Mouse (Mus musculus) adipocyte (in vitro differentiated cells): ENCODE measurements around the gene Ccpg1.

Experiments
- DNase-seq: peaks from one replicate; pipeline ENCODE4 v3.0.0-alpha.2; 2016; ENCODE audit warnings: low spot score

Ccpg1 gene

DNA sequence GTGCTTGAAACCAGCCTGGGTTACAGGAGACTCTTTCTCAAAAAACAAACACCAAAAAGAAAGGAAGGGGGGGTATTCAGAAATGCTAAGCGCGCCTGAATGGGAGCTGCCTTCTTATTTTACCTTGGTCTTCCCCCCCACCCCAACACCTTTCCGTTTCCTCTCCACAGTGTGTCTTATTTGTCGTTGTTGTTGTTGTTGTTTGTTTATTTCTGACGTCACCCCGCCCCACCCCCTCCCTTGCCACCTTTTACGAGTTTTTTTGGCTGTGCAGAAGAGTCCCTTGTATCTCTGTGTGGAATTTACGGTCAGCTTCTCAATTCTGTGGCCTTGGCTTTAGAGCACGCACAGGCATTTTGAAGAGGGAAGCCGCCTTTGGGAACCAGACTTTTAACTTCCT is 60.5 kb downstream of the Ccpg1 start:
- no peak for DNase-seq

DNA sequence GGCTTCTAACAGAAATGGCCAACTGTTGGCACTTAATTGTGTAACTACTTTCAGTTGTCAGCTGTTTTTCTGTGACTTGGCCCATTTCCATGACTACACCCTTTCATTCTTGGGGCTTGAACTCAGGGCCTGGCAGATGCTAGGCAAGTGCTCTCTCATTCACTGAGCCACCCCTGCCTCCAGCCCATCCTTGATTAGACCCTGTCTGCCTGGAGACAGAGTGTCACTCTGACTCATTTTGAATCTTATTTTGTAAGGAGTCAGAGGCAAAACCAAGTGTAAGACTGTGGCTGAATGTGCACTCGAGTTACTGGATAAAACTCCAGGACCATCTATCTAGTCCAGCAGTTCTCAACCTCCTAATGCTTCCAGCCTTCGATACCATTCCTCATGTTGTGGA is 62.7 kb downstream of the Ccpg1 start:
- peak; percentile 31 for DNase-seq

DNA sequence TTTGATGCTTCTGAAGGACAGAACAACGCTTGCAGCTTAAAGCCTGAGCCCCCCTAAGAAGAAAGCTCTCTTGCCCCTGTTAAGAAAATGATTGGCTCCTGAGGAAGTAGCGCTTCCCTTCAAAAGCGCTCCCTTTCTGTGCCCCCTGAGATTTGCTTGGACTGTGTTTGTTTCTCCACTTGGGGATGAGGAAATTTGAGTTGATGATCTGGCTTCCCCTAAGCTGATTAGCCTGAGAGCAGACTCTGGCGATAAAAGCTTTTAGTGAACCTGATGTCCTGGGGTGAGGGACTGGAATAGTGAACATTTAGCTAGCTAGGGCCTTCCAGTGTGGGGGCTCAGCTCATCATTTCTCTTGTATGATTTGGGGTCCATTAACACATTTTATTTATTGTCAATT is 63.7 kb downstream of the Ccpg1 start:
- DNase-seq: no peak

DNA sequence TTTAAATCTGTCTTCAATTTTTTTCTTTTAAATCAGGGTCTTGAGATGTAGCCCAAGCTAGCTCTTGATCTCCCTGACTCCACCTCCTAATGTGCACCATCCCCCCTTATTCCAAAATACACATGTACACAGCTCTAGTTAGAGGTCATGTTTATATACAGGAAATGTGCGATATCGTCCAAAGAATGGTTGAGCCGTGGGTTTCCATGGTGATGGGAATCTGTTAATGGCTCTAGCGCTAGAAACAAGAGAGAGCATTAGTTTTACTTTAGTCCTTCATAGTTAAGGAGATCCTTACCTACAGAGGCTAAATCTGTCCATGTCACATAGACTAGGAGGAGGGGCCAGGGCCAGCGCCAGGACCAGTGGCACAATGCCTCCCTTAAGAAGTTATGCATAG is 64.6 kb downstream of the Ccpg1 start:
- no peak for DNase-seq

DNA sequence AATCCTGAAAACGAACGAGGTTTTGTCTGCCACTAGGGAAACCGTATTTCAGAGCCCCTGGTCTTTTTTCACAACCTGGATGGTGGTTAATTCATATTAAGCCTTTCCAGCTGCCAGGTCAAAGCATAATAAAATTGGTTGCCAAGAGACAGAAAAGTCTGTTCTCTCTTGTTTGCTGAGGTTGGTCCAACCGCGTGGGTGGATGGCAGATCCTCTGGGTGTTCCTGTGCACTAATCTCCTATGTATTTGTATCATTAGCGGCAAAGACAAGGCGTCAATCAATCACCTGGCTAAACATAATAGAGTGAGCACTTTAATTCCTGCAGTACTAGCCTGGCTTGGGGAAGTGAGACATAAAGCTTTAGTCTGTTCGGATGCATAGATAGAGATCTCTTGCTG is 65.4 kb downstream of the Ccpg1 start:
- DNase-seq: no peak

DNA sequence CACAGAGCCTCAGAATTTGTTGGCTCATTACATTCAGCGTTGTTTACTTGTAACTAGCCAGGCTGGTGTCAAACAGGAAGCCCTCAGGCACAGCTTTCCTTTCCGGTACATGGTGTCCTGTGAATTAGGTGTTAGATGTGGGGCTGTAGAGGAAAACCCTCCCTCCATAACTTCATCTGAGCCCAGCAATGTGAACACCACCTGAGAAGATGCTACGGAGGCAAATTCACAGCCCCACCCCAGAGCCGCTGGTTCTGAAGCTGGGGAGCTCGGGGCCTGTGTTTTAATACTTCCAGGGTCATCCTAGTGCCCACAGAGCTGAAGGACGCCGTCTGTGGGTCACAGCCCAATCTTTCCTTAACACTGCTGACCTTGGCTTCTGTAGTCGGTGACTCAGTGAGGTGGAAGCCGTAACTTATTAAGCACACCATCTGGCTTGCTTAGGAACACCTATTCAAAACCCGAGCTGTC is 70.2 kb downstream of the Ccpg1 start:
- DNase-seq: no peak

DNA sequence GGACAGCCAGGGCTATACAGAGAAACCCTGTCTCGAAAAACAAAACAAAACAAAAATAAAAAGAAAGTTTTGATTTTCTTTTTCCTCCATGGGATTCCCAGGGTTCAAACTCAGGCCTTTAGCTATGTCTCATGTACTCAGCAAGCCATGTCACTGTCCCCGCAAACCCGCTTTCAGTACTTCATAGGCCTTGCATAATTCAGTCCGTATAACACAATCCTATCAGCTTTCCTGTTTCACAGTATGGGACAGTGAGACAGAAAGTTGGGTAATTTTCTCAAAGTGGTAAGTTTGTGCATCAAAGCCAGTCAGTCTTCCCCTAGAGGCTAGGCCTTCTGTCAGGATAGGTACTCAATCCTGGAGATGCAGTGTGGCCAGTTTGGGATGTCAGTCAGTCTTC is 74.0 kb downstream of the Ccpg1 start:
- DNase-seq: no peak

DNA sequence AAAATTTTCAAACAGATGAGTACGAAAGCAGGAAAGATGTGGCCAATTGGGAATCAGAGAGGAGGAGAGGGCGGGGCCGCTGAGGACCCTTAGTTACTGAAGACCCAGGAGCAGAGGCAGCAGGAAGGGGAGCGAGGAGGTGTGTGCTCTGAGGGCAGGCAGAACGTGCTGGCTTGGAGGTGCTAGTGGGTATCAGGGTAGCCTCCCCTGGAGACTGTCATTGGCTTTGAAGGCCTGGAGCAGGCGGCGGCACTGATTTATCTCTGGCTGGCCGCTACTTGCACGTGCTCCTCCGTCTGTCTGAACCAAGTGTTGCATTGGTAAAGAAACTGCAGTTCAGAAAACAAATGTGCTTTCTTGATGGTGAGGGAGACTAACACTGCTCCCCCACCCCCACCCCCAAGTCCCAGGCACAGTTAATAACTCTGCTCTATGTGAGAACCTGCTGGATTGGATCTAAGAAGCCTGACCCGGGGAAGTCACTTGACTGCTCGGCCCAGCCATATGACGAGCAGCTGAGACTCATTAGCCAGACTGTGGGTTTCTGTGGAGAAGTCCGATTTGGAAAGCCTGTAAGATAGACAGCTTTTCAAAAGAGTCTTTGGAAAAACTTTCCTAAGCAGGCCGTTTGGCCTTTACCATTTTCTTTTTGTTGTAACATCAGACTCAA is 78.5 kb downstream of the Ccpg1 start:
- no peak for DNase-seq
